Mouse (Mus musculus) layer of hippocampus, postnatal 25 days (tissue): ENCODE measurements around the gene Inpp5a. TPM values are rescaled to one million over a fixed set of nuclear protein-coding genes. Genes with fewer than 3 reads are reported as not detected.

ENCODE experiments used
- DNase-seq, 2 experiments: peaks; one replicate each; pipeline ENCODE4 v3.0.0; 2022; ENCODE audit warnings: mixed read lengths in 2 of 2, low spot score in 1 of 2; ENCODE audit errors: extremely low spot score in 1 of 2
- total RNA-seq, 2 experiments: library from RNA; stranded (reverse); gene quantifications; 2 replicates each; pipeline ENCODE4 v1.2.3; 2021

The Inpp5a gene
- total RNA-seq, 2 experiments from 2014 or later: 36.2 to 41.1 TPM

DNA sequence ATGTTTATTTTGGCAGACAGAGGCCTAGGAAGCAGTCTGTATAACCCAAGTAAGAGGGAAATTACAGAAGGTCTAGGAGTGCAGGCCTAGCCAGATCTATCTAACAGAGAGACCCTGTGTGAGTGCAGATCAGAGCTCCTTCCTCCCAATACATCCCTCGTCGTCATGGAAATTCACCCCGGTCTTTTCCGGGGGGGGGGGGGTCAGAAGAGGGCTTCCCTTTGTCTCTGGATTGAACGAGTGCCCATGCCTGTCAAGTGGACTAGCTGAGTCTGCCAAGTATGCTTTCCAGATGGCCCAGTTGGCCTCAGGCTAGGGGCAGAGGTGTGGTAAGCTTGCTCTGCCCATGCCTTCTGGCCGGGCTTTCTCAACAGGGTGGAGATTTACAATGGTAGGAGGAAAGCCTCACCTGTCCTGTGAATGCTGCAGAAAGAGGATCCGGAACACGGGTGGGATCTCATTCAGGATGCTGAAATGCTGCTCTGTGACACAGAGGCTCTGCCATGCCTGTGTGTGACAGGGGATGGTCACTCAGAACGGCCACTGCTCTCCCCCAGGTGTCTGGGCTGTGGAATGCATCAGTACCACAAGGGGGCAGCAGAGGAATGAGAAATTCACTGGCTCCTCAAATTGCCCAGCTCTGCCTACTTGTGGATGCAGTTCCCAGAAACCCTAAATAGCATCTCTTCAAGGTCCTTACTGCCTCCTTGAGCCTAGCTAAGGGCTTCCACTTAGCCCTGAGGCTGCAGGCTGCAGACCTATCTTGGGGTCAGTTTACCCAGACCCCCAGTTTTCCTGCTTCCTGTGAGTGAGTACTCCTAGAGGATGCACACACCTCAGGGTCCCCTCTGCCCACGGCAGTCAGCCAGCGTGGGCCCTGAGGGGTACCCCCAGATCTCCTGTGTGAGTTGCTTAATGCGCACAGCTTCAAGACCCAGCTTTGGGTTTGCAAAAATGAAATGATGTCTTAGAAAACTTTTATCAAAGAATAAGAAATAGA lies 227.2 kb downstream of the Inpp5a start:
- DNase-seq: peak; percentile 68 to 76

DNA sequence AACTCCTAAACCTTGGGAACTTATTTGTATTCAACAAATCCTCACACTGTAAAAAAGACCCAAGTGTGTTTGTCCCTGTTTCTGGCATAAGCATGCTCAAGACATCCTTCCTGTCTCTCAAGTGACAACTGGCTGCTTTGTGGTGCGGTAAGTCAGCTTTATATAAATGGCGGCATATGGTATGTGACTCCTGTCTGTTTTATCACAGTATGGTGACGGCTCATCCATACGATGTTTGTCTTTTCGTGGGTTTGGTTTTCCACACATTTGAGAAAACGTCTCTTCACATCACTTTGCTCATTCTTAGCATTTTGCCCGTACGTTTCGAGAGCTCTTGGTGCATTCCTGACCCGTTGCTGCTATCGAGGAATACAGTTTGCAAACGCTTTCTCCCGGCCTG lies 233.7 kb downstream of the Inpp5a start:
- no peak for DNase-seq

DNA sequence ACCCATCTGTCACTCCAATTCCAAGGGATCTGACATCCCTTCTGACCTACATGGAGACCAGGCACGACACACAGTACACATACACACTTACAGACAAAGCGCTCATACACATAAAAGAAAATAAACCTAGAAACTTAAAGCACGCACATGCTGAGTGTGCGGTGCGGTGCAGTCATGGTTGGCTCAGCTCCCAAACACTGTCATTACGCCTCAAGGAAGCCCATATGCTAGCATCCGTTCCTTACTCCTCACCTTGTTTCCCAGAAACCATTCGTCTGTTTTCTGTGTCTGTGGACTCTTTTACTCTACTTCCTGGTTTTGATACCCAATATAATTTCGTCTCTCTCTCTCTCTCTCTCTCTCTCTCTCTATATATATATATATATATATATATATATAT lies 236.2 kb downstream of the Inpp5a start:
- DNase-seq: no peak

Other genes with a start within 250 kb of the Inpp5a start
- gene Lrrc27, start 176.1 kb upstream of the Inpp5a start, total RNA-seq: 1 to 10 TPM; 6.1 to 6.8 TPM
- 100 to 1,000 TPM in 1 of 2 experiments, 10 to 100 TPM in 1; 92.1 to 104 TPM for gene Stk32c, start 175.8 kb upstream of the Inpp5a start, total RNA-seq
- gene Pwwp2b, start 140.6 kb upstream of the Inpp5a start, total RNA-seq: 10 to 100 TPM; 28.9 to 31.4 TPM
- gene Nkx6-2, start 193.7 kb downstream of the Inpp5a start, total RNA-seq: 10 to 100 TPM; 11.2 to 14.6 TPM